Mouse (Mus musculus) C2C12 (cell line): ENCODE results near the gene Atp6v1f.

Experiments used
- CTCF ChIP-seq: IDR thresholded peaks from one replicate; pipeline ENCODE4 v1.5.1; 2011; ENCODE audit not compliant: control insufficient read depth, insufficient read depth, insufficient read length
- MYOD1 ChIP-seq: IDR thresholded peaks from one replicate; pipeline ENCODE4 v1.6.1; 2011; ENCODE audit warnings: low read depth; ENCODE audit not compliant: control insufficient read depth, insufficient read length

DNA sequence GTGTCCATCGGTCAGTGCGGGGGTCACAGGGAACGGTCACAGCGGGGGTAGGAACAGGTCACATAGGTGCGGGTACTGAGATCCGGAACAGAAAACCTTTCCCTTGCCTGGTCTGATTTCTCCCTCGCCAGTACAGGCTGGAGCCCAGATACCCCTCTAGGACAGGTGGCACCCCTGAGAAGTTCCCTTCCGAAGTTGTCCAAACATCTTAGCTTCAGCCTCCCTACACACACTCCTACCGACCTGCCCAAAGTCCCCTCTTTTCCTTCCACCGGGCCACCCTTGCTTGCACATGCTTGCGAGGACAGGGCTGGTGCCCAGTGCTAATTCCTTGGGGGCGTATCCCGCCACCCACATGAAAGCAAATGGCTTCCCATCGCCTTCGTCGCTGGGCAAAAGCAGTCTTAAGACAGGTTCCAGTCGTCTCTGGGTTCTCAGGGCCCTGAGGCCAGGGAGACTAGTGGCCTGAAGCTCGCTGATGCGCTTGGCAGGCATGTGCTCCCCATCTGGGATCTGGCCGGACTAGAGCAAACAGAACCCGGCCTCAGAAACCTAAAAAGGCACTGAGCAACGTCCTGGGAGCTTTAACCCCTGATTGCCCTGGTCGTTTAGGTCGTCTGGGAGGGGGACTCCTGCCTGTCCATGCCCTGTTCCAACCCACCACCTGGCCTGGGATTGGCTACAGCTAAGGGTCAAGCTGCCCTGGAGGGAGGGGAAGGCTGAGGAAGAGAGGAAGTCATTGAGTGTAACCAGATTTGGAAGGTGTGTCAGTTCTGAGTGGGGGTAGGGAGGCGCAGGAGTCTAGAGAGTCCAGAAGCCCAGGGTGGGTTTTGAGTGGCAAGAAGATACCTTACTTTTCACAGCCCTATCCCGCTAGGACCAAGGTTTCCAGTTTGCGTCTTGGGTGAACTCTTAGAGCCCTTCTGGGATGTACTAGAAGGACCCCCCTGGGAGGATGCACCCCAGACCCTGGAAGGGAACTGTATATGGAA lies 33.4 kb upstream of the Atp6v1f start:
- no peak for TF ChIP-seq MYOD1
- TF ChIP-seq CTCF, result no peak
